Mouse (Mus musculus) lung, postnatal 0 days (tissue): Measurements from ENCODE around the gene Pik3r6.

ENCODE experiments used
- CTCF ChIP-seq: IDR thresholded peaks from 2 replicates; pipeline ENCODE4 v1.5.1; 2016; ENCODE audit warnings: antibody characterized with exemption, mild to moderate bottlenecking
- EP300 ChIP-seq: IDR thresholded peaks from 2 replicates; pipeline ENCODE4 v1.6.1; 2016; ENCODE audit warnings: antibody characterized with exemption, mild to moderate bottlenecking, control low read depth

DNA sequence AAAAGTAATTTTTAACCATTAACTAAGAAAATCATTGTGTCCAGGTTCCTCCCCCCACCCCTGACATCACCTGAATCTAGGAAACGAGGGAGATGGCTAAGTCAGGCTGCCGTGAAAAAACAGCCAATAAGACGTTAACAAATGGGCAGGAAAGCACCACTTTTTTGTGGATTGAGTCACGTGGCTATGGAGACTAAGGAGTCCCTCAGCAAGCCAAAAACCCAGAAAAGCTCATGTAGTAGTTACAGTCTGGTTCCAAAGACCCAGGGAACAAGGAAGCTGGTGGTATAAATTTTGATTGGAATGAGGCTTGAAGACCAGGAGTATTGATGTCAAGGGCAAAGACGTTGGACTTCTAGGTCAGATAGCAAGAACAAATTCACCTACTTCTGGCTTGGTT, 5.8 kb downstream of the Pik3r6 start:
- TF ChIP-seq CTCF (no peak), EP300 (no peak)
